Mouse (Mus musculus) liver, embryonic 15.5 days (tissue): ENCODE data around the gene Cep295. TPM values are rescaled to one million over a fixed set of nuclear protein-coding genes. Genes with fewer than 3 reads are reported as not detected.

Experiments used
- ATAC-seq: fragments of 200-750 bp; cut with Nextera tagmentation; 2 replicates; pipeline ENCODE4 v1.8.0; 2017; ENCODE audit warnings: moderate number of reproducible peaks, mild to moderate bottlenecking, moderate library complexity; ENCODE audit not compliant: insufficient read depth
- H3K27ac ChIP-seq: fragments of 300-500 bp; sonication (generic); replicated peaks from 2 replicates; pipeline ENCODE4 v1.5.1; 2015; ENCODE audit warnings: mild to moderate bottlenecking, inconsistent platforms
- H3K27me3 ChIP-seq: fragments of 300-500 bp; sonication (generic); 2 replicates; pipeline ENCODE4 v1.6.1; 2015; ENCODE audit warnings: mild to moderate bottlenecking, inconsistent platforms
- H3K36me3 ChIP-seq: fragments of 300-500 bp; sonication (generic); replicated peaks from 2 replicates; pipeline ENCODE4 v1.6.1; 2015; ENCODE audit warnings: moderate library complexity, mild to moderate bottlenecking, inconsistent platforms
- H3K4me1 ChIP-seq: fragments of 300-500 bp; sonication (generic); replicated peaks from 2 replicates; pipeline ENCODE4 v1.6.1; 2015; ENCODE audit warnings: inconsistent platforms
- H3K4me2 ChIP-seq: fragments of 300-500 bp; sonication (generic); 2 replicates; pipeline ENCODE4 v1.6.1; 2015; ENCODE audit warnings: moderate library complexity, mild to moderate bottlenecking, inconsistent platforms
- H3K4me3 ChIP-seq: fragments of 300-500 bp; sonication (generic); replicated peaks from 2 replicates; pipeline ENCODE4 v1.5.1; 2015; ENCODE audit warnings: mild to moderate bottlenecking, inconsistent platforms
- H3K9ac ChIP-seq: fragments of 300-500 bp; sonication (generic); 2 replicates; pipeline ENCODE4 v1.6.1; 2015; ENCODE audit warnings: moderate library complexity, mild to moderate bottlenecking, inconsistent platforms
- H3K9me3 ChIP-seq: fragments of 300-500 bp; sonication (generic); replicated peaks from 2 replicates; pipeline ENCODE4 v1.6.1; 2016; ENCODE audit warnings: inconsistent platforms
- WGBS: fragments of 180-500 bp; shearing (Covaris S2); methylation state at CpG from one replicate; pipeline ENCODE4 v1.1.7; 2015; ENCODE audit warnings: mixed read lengths; ENCODE audit not compliant: insufficient replicate concordance; 5-methylcytosine and 5-hydroxymethylcytosine counted together
- microRNA-seq: library from miRNA; unstranded; fragments of <30 nt; microRNA quantifications from one replicate; pipeline ENCODE4, GENCODE M21; 2016
- polyA plus RNA-seq: library from polyadenylated mRNA; unstranded; fragments of >200 nt; fragmentation: Nextera tagmentation; extraction: Ambion mirVana; gene quantifications from 2 replicates; pipeline ENCODE4 v1.2.1, GENCODE M21; 2015

The Cep295 gene
- polyA plus RNA-seq, 1 experiment from 2014 or later, result 6.8 TPM

GRCm38 (mm10) chr9:15285443-15285842, 72.1 kb downstream of the Cep295 start:
- no peak for ATAC-seq
- Histone ChIP-seq H3K27ac (no peak overlapping the region), H3K9ac (no peak overlapping the region), H3K9me3 (no peaks in the 10 kb centered on the region), H3K27me3 (no peaks in the 10 kb centered on the region), H3K4me1 (peaks cover 33% of the 10 kb centered on the region), H3K4me2 (no peak overlapping the region), H3K36me3 (0 out of 2 replicates have a peak, but pooled peaks cover 2% of the 10 kb centered on the region), H3K4me3 (no peak overlapping the region)
- 55% methylated on average over 3 of the region's 3 CpGs for WGBS

GRCm38 (mm10) chr9:15280491-15280879, 77.1 kb downstream of the Cep295 start:
- peak; percentile 41 for ATAC-seq
- Histone ChIP-seq H3K27ac (peak overlapping the region; percentile 91), H3K9me3 (no peaks in the 10 kb centered on the region)

GRCm38 (mm10) chr9:15279649-15280490, 77.7 kb downstream of the Cep295 start, which contains the start of gene Med17:
Med17 (minus strand) TSS chr9:15279931.
- peak within 1 kb of the TSS; percentile 85 for H3K4me2 ChIP-seq
- H3K4me1 ChIP-seq, result peaks cover 26% of the 10 kb centered on the region
- H3K9ac ChIP-seq, result peak within 1 kb of the TSS; percentile 93
- peak within 1 kb of the TSS; percentile 91 for H3K27ac ChIP-seq
- H3K36me3 ChIP-seq, result peaks cover 25% of the 10 kb centered on the region
- no peaks in the 10 kb centered on the region for H3K27me3 ChIP-seq
- no peaks in the 10 kb centered on the region for H3K9me3 ChIP-seq
- peak within 1 kb of the TSS; percentile 96 for H3K4me3 ChIP-seq
- ATAC-seq, result peak; percentile 96
- WGBS, result 1% methylated on average over 57 of the region's 57 CpGs

More at GRCm38 (mm10) chr9:15280491-15280879, 77.1 kb downstream of the Cep295 start:
- 18% methylated on average over 5 of the region's 5 CpGs for WGBS
- H3K27me3 ChIP-seq, result no peaks in the 10 kb centered on the region
- peaks cover 18% of the 10 kb centered on the region for H3K36me3 ChIP-seq
- H3K4me2 ChIP-seq, result peak overlapping the region; percentile 85
- H3K9ac ChIP-seq, result peak overlapping the region; percentile 93
- peak overlapping the region; percentile 96 for H3K4me3 ChIP-seq
- H3K4me1 ChIP-seq, result peaks cover 26% of the 10 kb centered on the region

GRCm38 (mm10) chr9:15279139-15279648, 78.4 kb downstream of the Cep295 start:
- Histone ChIP-seq H3K27ac (peak overlapping the region; percentile 91), H3K4me2 (peak overlapping the region; percentile 85), H3K36me3 (peaks cover 31% of the 10 kb centered on the region), H3K9me3 (no peaks in the 10 kb centered on the region), H3K4me1 (peaks cover 26% of the 10 kb centered on the region), H3K9ac (peak overlapping the region; percentile 93), H3K4me3 (peak overlapping the region; percentile 96), H3K27me3 (no peaks in the 10 kb centered on the region)
- WGBS, result 6% methylated on average over 19 of the region's 19 CpGs
- no peak for ATAC-seq

- H3K9ac ChIP-seq, result peak overlapping the region; percentile 93; the same call in 1 of the 2 replicates
- 70% methylated on average over 3 of the region's 3 CpGs for WGBS
Measured at GRCm38 (mm10) chr9:15278343-15278742, 79.2 kb downstream of the Cep295 start.

GRCm38 (mm10) chr9:15276855-15277254, 80.7 kb downstream of the Cep295 start:
- peaks cover 54% of the 10 kb centered on the region for H3K36me3 ChIP-seq
- no peak overlapping the region for H3K4me2 ChIP-seq
- H3K9me3 ChIP-seq, result no peaks in the 10 kb centered on the region
- ATAC-seq, result no peak
- no peak overlapping the region for H3K9ac ChIP-seq
- H3K27ac ChIP-seq, result no peak overlapping the region
- peaks cover 26% of the 10 kb centered on the region for H3K4me1 ChIP-seq
- H3K27me3 ChIP-seq, result no peaks in the 10 kb centered on the region
- WGBS, result 91% methylated on average over 4 of the region's 4 CpGs
- no peak overlapping the region for H3K4me3 ChIP-seq

More at GRCm38 (mm10) chr9:15278343-15278742, 79.2 kb downstream of the Cep295 start:
- ATAC-seq, result no peak
- Histone ChIP-seq H3K4me3 (peak overlapping the region; percentile 96), H3K27me3 (no peaks in the 10 kb centered on the region), H3K27ac (no peak overlapping the region), H3K36me3 (peaks cover 39% of the 10 kb centered on the region), H3K4me1 (peaks cover 26% of the 10 kb centered on the region), H3K9me3 (no peaks in the 10 kb centered on the region), H3K4me2 (peak overlapping the region; percentile 85)

GRCm38 (mm10) chr9:15273981-15274380, 83.6 kb downstream of the Cep295 start:
- H3K4me1 ChIP-seq, result peaks cover 13% of the 10 kb centered on the region
- no peak overlapping the region for H3K9ac ChIP-seq
- no peaks in the 10 kb centered on the region for H3K9me3 ChIP-seq
- no peaks in the 10 kb centered on the region for H3K27me3 ChIP-seq
- no peak overlapping the region for H3K4me3 ChIP-seq
- WGBS, result 74% methylated on average over 2 of the region's 2 CpGs
- H3K27ac ChIP-seq, result no peak overlapping the region
- no peak overlapping the region for H3K4me2 ChIP-seq
- no peak for ATAC-seq
- peaks cover 82% of the 10 kb centered on the region for H3K36me3 ChIP-seq

Small RNAs within 50 kb of the gene (microRNA-seq; reads per million reads assigned to microRNA genes)
- not detected for gene Gm49349
- gene mmu-mir-7650, result not detected

Other genes starting within 250 kb of the Cep295 start
- not detected in 2 replicates for gene Hephl1, start 245.7 kb downstream of the Cep295 start, polyA plus RNA-seq
- gene Vstm5, start 118.7 kb downstream of the Cep295 start, polyA plus RNA-seq, result 0.25 and 0.31 TPM in 2 replicates
- 13.3 and 16.8 TPM in 2 replicates for gene Med17, start 77.9 kb downstream of the Cep295 start, polyA plus RNA-seq
- 23.3 and 25.7 TPM in 2 replicates for gene Taf1d, start 51.6 kb downstream of the Cep295 start, polyA plus RNA-seq
- 3.6 and 3.9 TPM in 2 replicates for gene 4931406C07Rik, start 51.3 kb downstream of the Cep295 start, polyA plus RNA-seq
- 0.78 and 0.82 TPM in 2 replicates for gene Smco4, start 135.6 kb upstream of the Cep295 start, polyA plus RNA-seq